Mouse (Mus musculus) Muller cell, postnatal 12 days (primary cell): ENCODE results near the gene Lpar2.

ENCODE experiments used
- DNase-seq: peaks from one replicate; pipeline ENCODE4 v3.0.0-alpha.2; 2015; ENCODE audit errors: inconsistent ontology term

The Lpar2 gene

DNA sequence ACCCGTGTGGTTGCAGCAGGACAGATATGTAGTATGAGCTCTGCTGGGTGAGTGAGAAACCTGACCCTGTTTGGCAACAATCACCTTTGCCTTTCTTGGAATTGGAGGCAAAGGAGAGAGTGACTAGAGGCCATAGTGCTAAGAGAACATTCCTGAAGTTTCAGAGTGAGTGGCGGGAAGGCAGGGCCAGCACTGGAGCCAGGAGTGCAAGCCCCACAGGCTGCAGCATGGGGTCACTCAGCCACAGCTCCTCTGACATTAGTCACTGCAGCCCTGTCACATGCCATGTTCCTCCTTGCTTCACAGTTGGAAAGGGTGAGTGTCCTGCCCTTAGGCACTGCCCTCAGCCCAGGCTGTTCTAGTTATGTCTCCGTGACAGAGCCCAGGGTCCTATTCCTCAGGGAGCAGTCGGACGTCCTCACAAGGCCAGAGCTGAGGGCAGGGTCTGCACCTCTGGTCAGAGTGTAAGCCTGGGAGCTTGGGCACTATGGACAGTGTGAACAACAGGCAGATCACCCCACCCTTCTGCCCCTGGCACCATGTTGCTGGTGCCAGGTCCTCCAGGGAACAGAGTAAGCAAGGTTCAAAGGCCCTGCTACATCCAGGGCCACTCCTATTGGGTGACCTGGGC is 45.6 kb downstream of the Lpar2 start:
- DNase-seq = peak; percentile 34

DNA sequence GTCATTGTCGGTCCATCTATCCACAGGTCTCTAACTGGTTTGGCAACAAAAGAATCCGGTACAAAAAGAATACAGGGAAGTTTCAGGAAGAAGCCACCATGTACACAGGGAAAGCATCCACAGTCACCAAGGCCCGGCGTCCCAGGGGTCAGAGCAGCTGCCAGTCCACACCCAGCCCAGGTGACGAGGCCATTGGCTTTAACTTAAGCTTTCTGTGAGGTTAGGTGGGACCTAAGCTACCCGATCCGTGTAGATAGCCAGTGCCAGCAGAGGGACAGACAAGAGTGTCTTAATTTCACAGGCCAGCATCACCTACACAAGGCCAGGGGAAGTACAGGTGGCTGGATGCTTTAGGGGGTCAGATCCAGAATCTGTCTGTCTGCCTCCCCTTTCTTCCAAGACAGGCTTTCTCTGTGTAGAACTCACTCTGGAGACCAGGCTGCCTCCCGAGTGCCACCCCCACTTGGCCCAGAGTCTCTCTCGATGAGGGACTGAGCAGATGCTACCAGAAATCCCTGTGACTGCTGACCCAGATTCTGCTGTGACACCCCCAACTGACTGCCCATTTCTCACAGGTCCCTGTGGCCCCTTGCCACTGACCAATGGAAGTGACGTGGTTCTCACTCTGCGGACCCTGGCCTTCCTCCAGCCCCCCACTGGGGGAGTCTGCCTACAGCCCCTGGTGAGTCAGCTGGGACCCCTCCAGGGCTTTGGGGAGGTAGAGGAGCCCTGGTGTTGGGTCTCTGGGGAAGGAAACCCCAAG is 48.0 kb downstream of the Lpar2 start:
- DNase-seq = no peak

GRCm38 (mm10) chr8:69870907-69871306 is 48.7 kb downstream of the Lpar2 start:
- DNase-seq = no peak

DNA sequence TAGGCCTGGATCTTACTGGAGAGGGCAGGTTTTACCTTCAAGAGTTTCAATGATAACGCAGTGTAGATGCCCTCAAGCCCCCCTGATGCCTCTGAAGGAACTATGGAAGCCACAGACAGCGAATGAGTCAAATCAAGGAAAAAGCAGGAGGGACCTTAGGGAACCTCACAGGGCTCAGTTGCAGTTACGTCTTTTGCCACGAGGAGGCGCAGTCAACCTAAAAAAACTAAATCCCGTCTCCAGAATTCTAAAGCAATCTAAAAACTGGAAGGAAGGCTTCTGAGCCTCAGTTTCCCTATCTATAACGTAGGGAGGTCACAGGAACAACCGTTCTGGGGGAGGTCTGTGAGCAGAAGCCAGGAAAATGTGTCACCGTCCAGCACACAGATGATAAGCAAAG is 51.9 kb downstream of the Lpar2 start:
- peak; percentile 36 for DNase-seq

DNA sequence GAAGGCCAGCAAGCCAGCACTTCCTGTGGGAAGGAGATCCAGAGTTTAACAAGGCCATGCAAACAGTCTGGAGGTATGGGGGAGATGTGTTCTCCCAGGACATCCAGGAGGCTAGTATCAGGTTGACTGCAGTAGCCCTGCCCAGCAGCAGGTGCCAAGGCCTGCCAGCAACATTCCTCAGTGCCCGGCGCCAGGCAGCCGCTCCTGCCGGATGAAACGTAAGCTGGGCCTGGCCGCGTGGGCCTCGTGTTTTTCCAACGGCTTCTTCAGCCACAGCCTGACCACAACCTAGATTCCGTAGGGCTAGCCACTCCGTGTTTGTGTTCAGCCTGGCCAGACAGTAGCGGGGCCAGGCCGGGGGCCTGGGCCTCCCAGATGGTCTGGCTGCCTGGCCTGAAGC is 52.4 kb downstream of the Lpar2 start:
- DNase-seq = peak; percentile 85

DNA sequence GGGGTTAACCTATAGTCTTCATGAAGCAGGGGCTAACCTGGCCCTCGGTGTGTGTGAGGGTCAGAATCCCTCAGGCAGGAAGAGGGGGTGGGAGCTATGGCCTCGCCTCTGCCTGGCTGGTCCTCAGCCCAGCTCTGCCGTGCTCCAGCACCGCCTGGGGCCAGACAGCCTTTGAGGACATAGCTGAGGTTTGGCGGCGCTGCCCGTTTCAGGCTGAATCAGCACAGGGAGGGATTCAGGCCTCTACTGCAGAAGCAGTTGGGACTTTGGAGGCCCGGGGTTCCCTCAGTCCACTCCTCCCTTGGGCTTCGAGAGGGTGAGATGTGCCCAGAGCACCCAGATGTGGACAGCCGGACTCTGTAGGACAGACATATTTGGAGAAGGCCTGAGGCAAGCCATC is 53.9 kb downstream of the Lpar2 start:
- DNase-seq = peak; percentile 75

- no peak for DNase-seq
Observed at GRCm38 (mm10) chr8:69876967-69877366, 54.7 kb downstream of the Lpar2 start.

- DNase-seq = no peak
Observed at GRCm38 (mm10) chr8:69877396-69877795, 55.2 kb downstream of the Lpar2 start.

GRCm38 (mm10) chr8:69877992-69878391 is 55.8 kb downstream of the Lpar2 start:
- DNase-seq = no peak

GRCm38 (mm10) chr8:69879678-69880077 is 57.4 kb downstream of the Lpar2 start:
- DNase-seq = no peak
